Comparison of ENCODE assay signal across 8 mouse cellular contexts in genomic region chr7:68223356-68223808, GRCm38 (mm10). TPM values are rescaled to one million over a fixed set of nuclear protein-coding genes. Genes with fewer than 3 reads are reported as not detected.
DNase-seq lines count a peak whose midpoint lies in the region; ATAC-seq and TF ChIP-seq lines count a peak whose summit lies in the region.

No protein-coding gene starts in this region.

- H3K9me3 ChIP-seq in embryonic facial prominence, embryonic 11.5 days (replicated peaks; ENCODE audit: control insufficient read depth, low read length), result no peaks in the 10 kb centered on the region
- no peaks in the 10 kb centered on the region for H3K9me3 ChIP-seq in limb, embryonic 10.5 days (replicated peaks)

- no peak overlapping the region for H3K4me3 ChIP-seq in embryonic facial prominence, embryonic 11.5 days (ENCODE audit: low read depth, low read length)
- H3K4me3 ChIP-seq in limb, embryonic 10.5 days, result no peak overlapping the region
- H3K4me3 ChIP-seq in cerebellum, adult 2 months (replicated peaks; ENCODE audit: insufficient read depth, low read depth, low read length), result no peak overlapping the region

- peak; percentile 47; the same call in 1 of the 2 replicates for ATAC-seq in embryonic facial prominence, embryonic 11.5 days (replicated peaks; ENCODE audit: insufficient number of reproducible peaks, low FRiP score, low TSS enrichment, low read depth)

- TF ChIP-seq POLR2A in cerebellum, adult 2 months (IDR thresholded peaks at IDR 0.05; ENCODE audit: borderline replicate concordance, insufficient read depth, low read length), result no peak

- no peak for TF ChIP-seq CTCF in cerebellum, adult 2 months (IDR thresholded peaks at IDR 0.05; ENCODE audit: borderline replicate concordance, insufficient read depth, low read depth, low read length)

- peak; percentile 40 for DNase-seq in adrenal gland, postnatal 10 days
- no peak for DNase-seq in adrenal gland, postnatal 25 days
- peak; percentile 72 for DNase-seq in embryonic facial prominence, embryonic 11.5 days (ENCODE audit: low spot score)
- peak; percentile 34 to 51 for DNase-seq in heart, postnatal 14 days
- DNase-seq in limb, embryonic 10.5 days (ENCODE audit: low spot score), result no peak
- DNase-seq in cerebellum, adult 2 months, result no peak
- no peak for DNase-seq in layer of hippocampus, adult 9-11 months
- DNase-seq in yolk sac, embryonic 10.5 days (ENCODE audit: low spot score), result no peak

- H3K9ac ChIP-seq in embryonic facial prominence, embryonic 11.5 days (replicated peaks; ENCODE audit: low read length), result peak overlapping the region; percentile 22; the same call in 1 of the 2 replicates

- no peak overlapping the region for H3K4me2 ChIP-seq in embryonic facial prominence, embryonic 11.5 days (ENCODE audit: low read depth, low read length)

- intact Hi-C loops in heart, postnatal 14 days (cut with DNase I), result loop anchor here (5.0 kb wide), 2 partner anchors 39 to 79 kb away; partner anchors contain the start of gene Pgpep1l

- WGBS in embryonic facial prominence, embryonic 11.5 days, result 31% methylated on average over 13 of the region's 13 CpGs
- WGBS in limb, embryonic 10.5 days, result 60% methylated on average over 13 of the region's 13 CpGs
- WGBS in cerebellum, adult 2 months, result 63% methylated on average over 13 of the region's 13 CpGs

- H3K27me3 ChIP-seq in embryonic facial prominence, embryonic 11.5 days (ENCODE audit: control insufficient read depth, insufficient read depth, low read length), result no peaks in the 10 kb centered on the region
- H3K27me3 ChIP-seq in limb, embryonic 10.5 days (ENCODE audit: low read depth, poor library complexity, severe bottlenecking), result no peaks in the 10 kb centered on the region
- no peaks in the 10 kb centered on the region for H3K27me3 ChIP-seq in cerebellum, adult 2 months (ENCODE audit: control insufficient read depth, insufficient read depth, low read length)

- H3K36me3 ChIP-seq in embryonic facial prominence, embryonic 11.5 days (replicated peaks; ENCODE audit: control insufficient read depth, insufficient read depth, low read depth, low read length), result peaks cover 12% of the 10 kb centered on the region
- peaks cover 95% of the 10 kb centered on the region for H3K36me3 ChIP-seq in limb, embryonic 10.5 days

- no peak overlapping the region; the same call in 1 of the 2 replicates for H3K27ac ChIP-seq in embryonic facial prominence, embryonic 11.5 days (replicated peaks; ENCODE audit: low read depth, low read length)
- H3K27ac ChIP-seq in limb, embryonic 10.5 days, result peak overlapping the region; percentile 75
- no peak overlapping the region for H3K27ac ChIP-seq in cerebellum, adult 2 months (ENCODE audit: insufficient read depth, low read length)

- H3K4me1 ChIP-seq in embryonic facial prominence, embryonic 11.5 days (ENCODE audit: control insufficient read depth, insufficient read depth, low read length), result peaks cover 8% of the 10 kb centered on the region
- H3K4me1 ChIP-seq in limb, embryonic 10.5 days, result peaks cover 34% of the 10 kb centered on the region
- H3K4me1 ChIP-seq in cerebellum, adult 2 months (ENCODE audit: control insufficient read depth, insufficient read depth, low read length), result peaks cover 13% of the 10 kb centered on the region

RNA-seq across cellular contexts. Expression of gene Pgpep1l, which starts 40.7 kb away (rescaled TPM):
- total RNA-seq in adrenal gland, postnatal 10 days (2021), result 1 to 10 TPM in 1 of 2 experiments, under 1 TPM in 1; 0.48 to 1.2 TPM
- not detected in 2 replicates for total RNA-seq in adrenal gland, postnatal 25 days (2021)
- not detected in 2 replicates for polyA plus RNA-seq in embryonic facial prominence, embryonic 11.5 days (2014; fragmentation: Nextera tagmentation; extraction: Ambion mirVana)
- under 1 TPM in 1 of 2 experiments, not detected in 1; 0.39 TPM for total RNA-seq in heart, postnatal 14 days (2021)
- polyA plus RNA-seq in limb, embryonic 10.5 days (2016; fragmentation: Nextera tagmentation; extraction: Ambion mirVana), result not detected in 2 replicates
- 0.19 and 0.36 TPM in 2 replicates for polyA plus RNA-seq in cerebellum, adult 2 months (2012; rRNA removed)

RNA-seq across cellular contexts. Expression of gene Fam169b, which starts 50.3 kb away (rescaled TPM):
- total RNA-seq in adrenal gland, postnatal 10 days (2021), result 1 to 10 TPM; 1.9 to 2.0 TPM
- total RNA-seq in adrenal gland, postnatal 25 days (2021), result 0.81 TPM in 1 of 2 replicates, not detected in the other
- 1.7 and 2.0 TPM in 2 replicates for polyA plus RNA-seq in embryonic facial prominence, embryonic 11.5 days (2014; fragmentation: Nextera tagmentation; extraction: Ambion mirVana)
- 1 to 10 TPM in 1 of 2 experiments, under 1 TPM in 1; 0.38 to 1.2 TPM for total RNA-seq in heart, postnatal 14 days (2021)
- 0.36 and 1.2 TPM in 2 replicates for polyA plus RNA-seq in limb, embryonic 10.5 days (2016; fragmentation: Nextera tagmentation; extraction: Ambion mirVana)
- 0.11 and 0.13 TPM in 2 replicates for polyA plus RNA-seq in cerebellum, adult 2 months (2012; rRNA removed)

Comparison
In these comparisons a context has a peak if more than half of its experiments do, and no peak if none do; other contexts are left out.
1. DNase-seq: peak in adrenal gland, postnatal 10 days (single experiment), embryonic facial prominence, embryonic 11.5 days (single experiment) and heart, postnatal 14 days (2 of 2); none in adrenal gland, postnatal 25 days (single experiment), limb, embryonic 10.5 days (single experiment), cerebellum, adult 2 months (0 of 2), layer of hippocampus, adult 9-11 months (single experiment) and yolk sac, embryonic 10.5 days (single experiment).